Mouse (Mus musculus) stomach, embryonic 14.5 days (tissue): ENCODE results near the gene Wdfy2. TPM values are rescaled to one million over a fixed set of nuclear protein-coding genes. Genes with fewer than 3 reads are reported as not detected.
"Not testable (repeated sequence)": the region's sequence is repeated elsewhere in the genome, so short reads cannot be mapped to it uniquely, and the experiment has no call there.

Experiments used
- ATAC-seq: fragments of 200-750 bp; cut with Nextera tagmentation; 2 replicates; pipeline ENCODE4 v1.8.0; 2017; ENCODE audit warnings: low read depth, moderate TSS enrichment; ENCODE audit not compliant: insufficient number of reproducible peaks, insufficient read depth, low FRiP score
- H3K27ac ChIP-seq: fragments of 300-500 bp; sonication (generic); 2 replicates; pipeline ENCODE4 v1.5.1; 2014; ENCODE audit warnings: mild to moderate bottlenecking, low read length, moderate library complexity, mixed read lengths
- H3K27me3 ChIP-seq: fragments of 300-500 bp; sonication (generic); 2 replicates; pipeline ENCODE4 v1.6.1; 2014; ENCODE audit warnings: low read length, control low read depth, mixed read lengths; ENCODE audit not compliant: control insufficient read depth, insufficient read depth
- H3K36me3 ChIP-seq: fragments of 300-500 bp; sonication (generic); 2 replicates; pipeline ENCODE4 v1.6.1; 2014; ENCODE audit warnings: mild to moderate bottlenecking, control low read depth, low read length, moderate library complexity, mixed read lengths; ENCODE audit not compliant: control insufficient read depth, insufficient read depth
- H3K4me1 ChIP-seq: fragments of 300-500 bp; sonication (generic); 2 replicates; pipeline ENCODE4 v1.6.1; 2014; ENCODE audit warnings: low read length, control low read depth, mixed read lengths; ENCODE audit not compliant: control insufficient read depth, insufficient read depth
- H3K4me2 ChIP-seq: fragments of 300-500 bp; sonication (generic); replicated peaks from 2 replicates; pipeline ENCODE4 v1.6.1; 2014; ENCODE audit warnings: low read depth, low read length, control low read depth
- H3K4me3 ChIP-seq: fragments of 300-500 bp; sonication (generic); 2 replicates; pipeline ENCODE4 v1.5.1; 2014; ENCODE audit warnings: low read depth, low read length, control low read depth
- H3K9ac ChIP-seq: fragments of 300-500 bp; sonication (generic); replicated peaks from 2 replicates; pipeline ENCODE4 v1.6.1; 2014; ENCODE audit warnings: low read depth, mild to moderate bottlenecking, control low read depth, low read length, moderate library complexity, mixed read lengths
- H3K9me3 ChIP-seq: fragments of 300-500 bp; sonication (generic); 2 replicates; pipeline ENCODE4 v1.6.1; 2016; ENCODE audit warnings: low read depth, low read length, control low read depth; ENCODE audit not compliant: control insufficient read depth
- WGBS: fragments of 180-500 bp; shearing (Covaris S2); extraction: QIAGEN DNeasy Blood & Tissue Kit; methylation state at CpG from one replicate; pipeline ENCODE4 v1.1.7; 2014; 5-methylcytosine and 5-hydroxymethylcytosine counted together
- polyA plus RNA-seq: library from polyadenylated mRNA; unstranded; fragments of >200 nt; fragmentation: Nextera tagmentation; extraction: Ambion mirVana; gene quantifications from 2 replicates; pipeline ENCODE4 v1.2.1, GENCODE M21; 2014

The Wdfy2 gene
- polyA plus RNA-seq, 1 experiment from 2014 or later: 9.4 TPM

DNA sequence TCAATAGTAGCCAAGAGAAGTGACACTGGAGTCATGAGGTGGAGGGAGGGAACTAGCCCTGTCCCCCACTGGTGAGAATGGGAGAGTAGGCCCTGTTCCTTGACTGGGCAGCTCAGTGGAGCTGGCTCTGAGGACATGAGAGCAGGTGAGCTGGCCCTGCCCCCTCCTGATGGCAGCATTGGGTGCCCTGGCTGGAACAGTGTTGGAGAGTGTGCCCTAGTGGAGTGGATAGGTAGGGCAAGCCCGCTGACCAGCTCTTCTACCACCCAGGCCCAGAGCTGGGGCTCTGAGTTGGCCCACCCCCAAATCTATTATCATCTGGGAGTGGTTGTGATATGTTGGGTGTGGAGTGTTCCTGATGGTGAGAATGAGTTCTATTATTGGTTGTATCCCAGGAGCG is 47.7 kb downstream of the Wdfy2 start:
- H3K27ac ChIP-seq: no peak overlapping the region
- H3K27me3 ChIP-seq: no peaks in the 10 kb centered on the region
- H3K4me2 ChIP-seq: no peak overlapping the region
- H3K9me3 ChIP-seq: no peaks in the 10 kb centered on the region
- H3K4me3 ChIP-seq: no peak overlapping the region
- WGBS: 91% methylated on average over 2 of the region's 2 CpGs
- H3K9ac ChIP-seq: no peak overlapping the region
- no peak for ATAC-seq
- H3K4me1 ChIP-seq: no peaks in the 10 kb centered on the region
- no peaks in the 10 kb centered on the region; the same call in 1 of the 2 replicates for H3K36me3 ChIP-seq

DNA sequence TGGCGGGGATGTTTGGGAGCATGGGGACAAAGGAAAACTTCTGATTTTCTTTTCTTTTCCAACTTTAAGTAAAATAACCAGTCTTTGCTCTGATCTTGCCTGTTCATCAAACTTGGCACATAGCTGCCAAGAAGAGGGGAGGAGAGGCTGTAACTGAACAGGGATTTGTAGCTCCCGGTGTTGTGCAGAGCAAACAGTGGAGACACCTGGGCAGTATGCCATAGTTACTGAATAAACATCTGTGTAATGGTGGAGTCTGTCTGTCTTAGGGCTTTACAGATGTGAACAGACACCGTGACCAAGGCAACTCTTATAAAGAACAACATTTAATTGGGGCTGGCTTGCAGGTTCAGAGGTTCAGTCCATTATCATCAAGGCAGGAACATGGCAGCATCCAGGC is 53.9 kb downstream of the Wdfy2 start:
- 87% methylated on average over 3 of the region's 3 CpGs for WGBS
- H3K27ac ChIP-seq: no peak overlapping the region
- no peak for ATAC-seq

DNA sequence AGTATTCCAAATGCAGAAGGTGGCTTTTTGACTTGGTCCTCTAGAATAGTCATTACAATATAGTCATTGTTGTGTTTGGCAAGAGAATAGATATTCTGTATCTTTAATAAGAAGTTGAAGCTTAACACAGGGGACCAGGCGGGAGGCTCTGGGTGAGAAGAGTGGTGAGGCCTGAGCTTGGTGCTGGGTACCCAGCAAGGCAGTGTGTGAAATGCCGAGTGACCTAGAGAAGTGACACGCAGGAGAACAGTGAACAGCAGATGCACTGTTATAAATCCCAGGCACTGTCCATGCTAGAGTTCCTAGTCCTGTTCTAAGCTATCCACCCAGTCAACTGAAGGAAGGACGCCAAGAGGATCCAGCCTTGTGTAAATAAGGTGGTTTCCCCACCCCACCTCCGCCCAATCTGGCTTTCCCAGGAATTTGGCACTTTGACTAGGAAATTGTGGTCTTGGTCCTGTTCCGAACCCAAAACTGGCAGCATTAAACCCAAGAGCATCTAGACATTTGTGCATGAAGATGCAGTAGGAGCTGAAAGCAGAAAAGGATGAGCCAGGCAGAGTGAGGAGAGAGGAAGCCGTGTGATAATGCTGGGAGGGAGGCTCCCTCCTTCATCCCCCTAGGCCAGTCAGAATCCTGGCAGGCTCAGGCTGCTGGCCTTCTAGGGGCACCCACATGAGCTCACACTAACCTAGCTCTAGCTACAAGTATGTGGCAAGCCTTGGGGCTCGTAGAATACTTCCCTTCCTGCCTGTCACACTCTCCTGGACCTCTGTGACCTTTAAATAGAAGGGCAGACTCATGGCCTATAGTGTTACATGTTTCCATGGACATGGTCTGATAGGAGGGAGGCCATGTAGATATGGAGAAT is 55.5 kb downstream of the Wdfy2 start:
- Histone ChIP-seq H3K36me3 (no peaks in the 10 kb centered on the region), H3K4me2 (no peak overlapping the region), H3K27ac (no peak overlapping the region), H3K9me3 (no peaks in the 10 kb centered on the region), H3K27me3 (no peaks in the 10 kb centered on the region), H3K9ac (no peak overlapping the region), H3K4me1 (no peaks in the 10 kb centered on the region; the same call in 1 of the 2 replicates), H3K4me3 (no peak overlapping the region)
- no peak for ATAC-seq
- 66% methylated on average over 8 of the region's 8 CpGs for WGBS

More for the DNA sequence above, 53.9 kb downstream of the Wdfy2 start:
- Histone ChIP-seq H3K36me3 (no peaks in the 10 kb centered on the region; the same call in 1 of the 2 replicates), H3K9ac (no peak overlapping the region), H3K4me3 (no peak overlapping the region), H3K9me3 (no peaks in the 10 kb centered on the region), H3K4me2 (no peak overlapping the region), H3K27me3 (no peaks in the 10 kb centered on the region), H3K4me1 (no peaks in the 10 kb centered on the region; the same call in 1 of the 2 replicates)

DNA sequence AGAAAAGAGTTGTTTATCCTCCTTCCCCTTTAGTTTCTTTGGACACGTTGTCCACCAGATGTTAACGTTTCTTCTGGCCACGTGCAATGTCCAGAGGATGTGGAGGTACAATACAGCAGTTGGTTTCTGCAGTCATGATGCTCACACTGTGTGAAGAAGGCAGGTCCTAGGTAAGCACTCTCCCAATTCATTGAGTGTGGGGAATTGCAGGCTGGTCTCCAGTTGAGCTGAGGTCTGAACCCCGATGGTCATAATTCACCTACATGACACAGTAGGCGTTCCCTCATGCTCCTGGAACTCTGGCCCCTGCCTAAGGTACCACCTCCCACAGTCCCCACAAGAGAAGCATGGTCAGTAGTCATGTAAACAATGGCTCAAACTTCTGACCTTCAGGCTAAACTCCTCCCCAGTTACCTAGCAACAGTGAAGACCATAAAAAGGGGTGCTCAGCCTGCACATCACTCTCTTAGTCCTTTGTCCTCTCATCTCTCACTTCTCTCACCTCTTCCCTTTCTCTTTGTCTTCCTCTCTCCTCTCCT is 56.2 kb downstream of the Wdfy2 start:
- not testable (repeated sequence) for H3K4me3 ChIP-seq, H3K36me3 ChIP-seq, H3K9ac ChIP-seq, ATAC-seq, H3K9me3 ChIP-seq, H3K4me1 ChIP-seq, H3K4me2 ChIP-seq, H3K27ac ChIP-seq, H3K27me3 ChIP-seq
- WGBS: 32% methylated on average over 5 of the region's 5 CpGs

DNA sequence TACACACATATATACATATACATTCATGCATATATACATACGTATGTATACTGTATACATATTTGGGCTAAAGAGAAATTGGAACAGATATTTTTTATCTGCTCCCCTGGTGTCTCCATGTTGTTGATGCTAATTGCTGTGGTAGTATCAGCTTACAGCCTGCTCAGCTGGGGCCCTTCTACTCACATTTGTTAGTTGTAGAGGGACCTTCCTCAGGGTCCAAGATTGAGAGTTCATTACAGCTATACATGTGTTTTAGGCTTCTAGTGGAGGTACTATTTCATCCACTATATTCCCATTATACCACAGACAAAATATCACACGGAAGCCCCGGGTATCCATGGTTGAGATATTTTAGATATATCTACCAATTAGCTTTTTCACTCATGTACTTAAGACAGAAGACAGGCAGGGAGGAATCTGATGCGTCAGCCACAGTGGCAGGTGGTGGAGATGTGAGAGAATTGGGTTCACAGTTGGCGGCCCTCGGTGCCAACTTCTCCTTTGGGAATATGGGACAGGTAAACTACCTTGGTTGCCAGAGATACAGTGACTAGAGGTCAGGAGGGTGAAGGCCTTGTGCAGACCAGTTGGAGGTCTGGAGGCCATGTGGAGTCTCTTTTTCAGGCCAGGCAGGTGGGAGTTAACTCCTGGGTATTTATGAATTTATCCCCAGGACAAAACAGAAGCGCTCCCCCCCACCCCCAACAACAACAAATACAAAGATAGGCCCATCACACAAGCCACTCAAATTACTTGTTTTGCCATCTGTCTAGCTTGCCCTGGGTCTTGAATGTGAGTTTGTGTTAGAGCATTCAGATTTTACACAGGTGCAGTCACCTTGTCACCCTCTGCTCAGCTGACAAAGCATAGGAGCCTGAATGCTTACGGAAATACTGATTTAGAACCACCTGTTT is 57.7 kb downstream of the Wdfy2 start:
- Histone ChIP-seq H3K9ac (no peak overlapping the region), H3K36me3 (no peaks in the 10 kb centered on the region), H3K4me3 (no peak overlapping the region), H3K9me3 (no peaks in the 10 kb centered on the region), H3K27me3 (no peaks in the 10 kb centered on the region), H3K4me1 (no peaks in the 10 kb centered on the region; the same call in 1 of the 2 replicates), H3K27ac (no peak overlapping the region), H3K4me2 (no peak overlapping the region)
- WGBS: 89% methylated on average over 8 of the region's 8 CpGs
- no peak for ATAC-seq

DNA sequence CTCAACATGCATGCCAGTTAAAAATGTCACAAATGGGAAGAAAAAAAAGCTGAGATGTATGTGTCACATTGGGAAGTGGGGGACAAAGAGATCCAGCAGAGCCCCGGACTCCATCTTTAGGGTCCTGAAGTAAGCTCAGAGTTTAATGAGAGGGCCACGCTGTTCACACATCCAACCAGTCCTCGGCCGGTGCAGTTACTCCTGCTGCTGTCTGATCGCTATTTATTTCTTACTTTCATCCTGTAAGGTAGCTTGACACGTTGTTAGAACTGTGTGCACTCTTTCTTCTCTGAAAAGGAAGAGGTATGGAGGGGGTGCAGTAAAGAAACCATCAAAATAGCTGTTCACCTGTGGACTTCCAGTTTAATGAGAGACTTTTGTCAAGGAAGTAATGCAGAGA is 60.6 kb downstream of the Wdfy2 start:
- Histone ChIP-seq H3K27ac (no peak overlapping the region), H3K36me3 (no peaks in the 10 kb centered on the region), H3K4me2 (no peak overlapping the region), H3K9ac (no peak overlapping the region), H3K27me3 (no peaks in the 10 kb centered on the region), H3K9me3 (no peaks in the 10 kb centered on the region), H3K4me3 (no peak overlapping the region), H3K4me1 (no peaks in the 10 kb centered on the region; the same call in 1 of the 2 replicates)
- ATAC-seq: no peak
- WGBS: 73% methylated on average over 6 of the region's 6 CpGs

DNA sequence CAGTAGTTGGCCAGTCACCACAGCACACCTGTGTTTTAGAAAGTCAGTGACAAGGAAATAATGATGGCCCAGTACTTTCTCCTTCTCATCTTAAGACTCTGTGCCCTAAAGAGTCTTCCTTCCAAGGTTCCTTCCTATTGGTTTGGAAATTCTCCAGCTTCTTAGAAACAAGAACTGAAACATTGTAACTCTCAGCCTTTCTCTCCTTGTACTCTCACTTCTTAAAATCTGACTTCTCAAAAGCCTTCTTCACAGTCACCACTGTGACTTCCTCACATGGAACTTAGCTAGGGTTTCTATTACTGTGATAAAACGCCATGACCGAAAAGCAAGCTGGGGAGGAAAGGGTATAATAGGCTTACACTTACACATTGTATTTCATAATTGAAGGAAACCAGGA is 70.4 kb downstream of the Wdfy2 start:
- Histone ChIP-seq H3K27me3 (no peaks in the 10 kb centered on the region), H3K4me3 (no peak overlapping the region), H3K27ac (no peak overlapping the region), H3K4me1 (0 out of 2 replicates have a peak, but pooled peaks cover 3% of the 10 kb centered on the region), H3K4me2 (no peak overlapping the region), H3K36me3 (no peaks in the 10 kb centered on the region), H3K9ac (no peak overlapping the region), H3K9me3 (no peaks in the 10 kb centered on the region)
- no peak for ATAC-seq
- 91% methylated on average over 2 of the region's 2 CpGs for WGBS

DNA sequence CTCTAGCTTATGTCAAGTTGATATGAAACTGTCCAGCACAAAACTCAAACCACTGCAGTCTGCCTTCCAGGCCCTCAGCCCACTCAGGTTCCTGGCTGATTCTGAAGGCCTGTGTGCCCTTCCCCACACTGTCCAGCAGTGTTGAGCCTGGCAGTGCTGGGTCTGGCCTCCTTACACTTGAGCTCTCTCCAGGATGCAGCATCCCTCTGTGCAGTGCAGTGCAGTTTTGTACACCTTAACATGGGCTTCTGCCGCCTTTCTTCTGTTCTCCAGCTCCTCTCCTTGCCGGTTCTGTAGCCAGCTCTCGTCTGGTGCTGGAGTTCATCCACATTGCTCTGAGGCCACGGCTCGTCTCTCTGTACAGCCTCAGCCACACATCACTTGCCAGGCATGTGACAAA is 71.1 kb downstream of the Wdfy2 start:
- Histone ChIP-seq H3K4me3 (no peak overlapping the region), H3K36me3 (no peaks in the 10 kb centered on the region), H3K9me3 (no peaks in the 10 kb centered on the region), H3K4me2 (no peak overlapping the region), H3K4me1 (0 out of 2 replicates have a peak, but pooled peaks cover 3% of the 10 kb centered on the region), H3K9ac (no peak overlapping the region), H3K27ac (no peak overlapping the region), H3K27me3 (no peaks in the 10 kb centered on the region)
- WGBS: 86% methylated on average over 5 of the region's 5 CpGs
- no peak for ATAC-seq
